Mouse (Mus musculus) ES-Bruce4 (cell line): ENCODE measurements at regions not wholly inside any gene's neighbourhood (a gene's known extent, or its start where the extent isn't known, plus 50 kb on each side); places are given as distances from the start of the nearest gene placed in this dataset.

ENCODE experiments used
- CTCF ChIP-seq: IDR thresholded peaks from one replicate; pipeline ENCODE4 v1.8.1; 2011; ENCODE audit warnings: low read depth, low read length
- EP300 ChIP-seq: IDR thresholded peaks from 2 replicates; pipeline ENCODE4 v1.6.1; 2011; ENCODE audit warnings: low read depth, low read length; ENCODE audit not compliant: insufficient read depth
- POLR2A ChIP-seq: IDR thresholded peaks from one replicate; pipeline ENCODE4 v1.8.1; 2011; ENCODE audit warnings: low read length; ENCODE audit not compliant: insufficient read depth

GRCm38 (mm10) chr4:53292606-53293005 lies 132.9 kb upstream of the Abca1 start:
- TF ChIP-seq POLR2A (no peak), CTCF (no peak), EP300 (no peak)
